Mouse (Mus musculus) brain, adult 2 months (tissue): Measurements from ENCODE around the gene Apod.

Source experiments
- DNase-seq: peaks from one replicate; pipeline ENCODE4 v3.0.0; 2011; ENCODE audit warnings: low read depth, low spot score

The Apod gene

GRCm38 (mm10) chr16:31286801-31287488 is 27.7 kb downstream of the Apod start:
- peak; percentile 21 for DNase-seq

DNA sequence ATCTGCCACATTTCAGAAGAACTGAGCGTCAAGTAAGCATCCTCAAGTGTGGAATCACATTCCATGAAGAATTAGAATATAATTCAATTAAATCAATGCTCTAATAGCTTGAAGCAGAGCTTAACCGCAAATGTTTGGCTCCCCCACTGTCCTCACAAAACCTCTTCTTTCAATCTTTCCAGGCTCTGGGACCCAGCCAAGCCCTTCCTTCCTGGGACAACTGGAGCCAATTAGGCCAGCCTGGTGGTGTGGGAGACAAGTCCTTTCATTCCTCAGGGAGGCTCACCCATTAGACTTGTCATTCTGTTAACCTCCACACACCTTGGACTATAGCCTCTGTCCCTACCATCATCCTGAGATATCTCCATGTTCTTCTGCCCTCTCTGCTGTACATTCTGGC is 32.6 kb downstream of the Apod start:
- DNase-seq, result no peak

GRCm38 (mm10) chr16:31280176-31280575 is 34.4 kb downstream of the Apod start:
- DNase-seq, result no peak

GRCm38 (mm10) chr16:31278581-31278980 is 36.0 kb downstream of the Apod start:
- DNase-seq, result no peak

DNA sequence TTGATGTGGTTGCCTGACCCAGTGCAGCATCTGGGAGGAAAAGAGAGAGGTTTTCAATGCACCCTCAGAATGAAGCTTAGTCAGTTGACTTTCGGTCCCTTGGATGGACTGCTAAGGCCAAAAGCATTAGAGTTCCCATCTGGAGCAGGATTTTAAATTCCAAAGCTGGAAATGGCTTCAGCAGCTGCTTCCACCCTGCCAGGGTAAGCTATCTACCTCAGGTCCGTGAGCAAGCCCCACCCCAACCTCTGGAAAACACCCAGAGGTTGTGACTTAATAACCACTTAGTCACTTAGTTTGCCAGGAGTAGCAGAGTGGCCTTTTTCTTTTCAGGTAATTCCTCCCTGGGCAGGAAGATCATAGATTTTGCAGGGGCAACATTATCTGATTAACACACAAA is 36.5 kb downstream of the Apod start:
- no peak for DNase-seq

- DNase-seq, result no peak
Measured at GRCm38 (mm10) chr16:31276962-31277361, 37.6 kb downstream of the Apod start.

DNA sequence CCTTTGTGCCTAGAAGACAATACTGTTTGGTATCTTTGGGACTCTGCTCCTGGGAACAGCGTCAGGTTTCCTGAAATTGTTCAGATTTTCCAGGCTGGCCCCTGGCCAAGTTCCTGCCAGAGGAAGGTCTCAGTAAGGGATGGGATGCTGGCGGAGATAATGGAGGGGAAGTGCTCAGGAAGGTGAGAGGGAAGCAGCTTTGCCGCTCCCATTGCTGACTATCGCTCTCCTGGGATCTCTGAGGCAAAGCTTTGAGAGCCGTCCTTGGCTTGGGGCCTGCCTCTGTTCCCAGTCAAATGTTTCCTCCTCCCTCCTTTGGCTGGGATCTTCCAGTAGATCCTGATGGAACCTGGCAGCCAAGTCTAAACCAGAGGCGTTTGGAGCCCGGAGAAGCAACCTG is 38.1 kb downstream of the Apod start:
- DNase-seq, result peak; percentile 85

DNA sequence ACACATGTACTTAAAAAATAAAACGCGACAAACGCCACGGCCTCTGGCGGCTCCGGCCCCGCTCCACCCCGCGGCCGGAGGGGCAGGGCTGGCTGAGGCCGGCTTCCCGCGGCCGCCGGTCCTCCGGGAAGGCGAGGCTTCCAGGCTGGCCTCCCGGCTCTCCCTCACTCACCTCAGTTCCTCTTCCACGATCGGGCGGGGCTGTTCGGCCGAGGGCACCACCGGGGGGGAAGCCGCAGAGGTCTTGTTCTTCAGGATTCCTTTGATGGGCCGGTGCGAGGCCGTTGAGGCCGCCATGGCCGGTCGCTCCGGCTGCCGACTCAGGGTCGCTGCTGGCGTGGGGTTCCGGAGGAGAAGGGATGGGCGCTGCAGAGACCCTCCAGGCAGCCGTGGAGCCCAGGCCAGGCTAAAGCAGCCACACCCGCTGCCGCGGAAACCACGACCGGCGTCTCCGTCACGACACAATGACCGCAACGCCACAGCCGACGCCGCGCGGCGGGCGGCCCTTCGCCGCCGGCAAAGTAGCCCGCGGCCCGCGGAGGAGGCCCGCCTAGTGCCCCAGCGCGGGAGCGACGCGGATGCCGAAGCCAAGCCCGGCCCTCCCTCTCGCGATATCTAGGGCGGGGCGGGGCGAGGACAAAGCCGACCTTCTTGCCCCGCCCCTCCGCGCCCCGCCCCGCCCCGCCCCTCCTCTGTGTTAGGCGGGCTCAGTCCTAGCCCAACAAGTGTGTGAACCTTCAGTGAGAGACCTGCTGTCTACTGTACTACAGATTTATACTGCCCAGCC is 39.7 kb downstream of the Apod start, which contains the start of gene Ppp1r2:
Gene Ppp1r2, minus strand, starts transcription at position 604 of the 787 bp plus-strand sequence.
- DNase-seq, result peak; percentile 94

- DNase-seq, result no peak
Measured at GRCm38 (mm10) chr16:31274084-31274483, 40.5 kb downstream of the Apod start.

DNA sequence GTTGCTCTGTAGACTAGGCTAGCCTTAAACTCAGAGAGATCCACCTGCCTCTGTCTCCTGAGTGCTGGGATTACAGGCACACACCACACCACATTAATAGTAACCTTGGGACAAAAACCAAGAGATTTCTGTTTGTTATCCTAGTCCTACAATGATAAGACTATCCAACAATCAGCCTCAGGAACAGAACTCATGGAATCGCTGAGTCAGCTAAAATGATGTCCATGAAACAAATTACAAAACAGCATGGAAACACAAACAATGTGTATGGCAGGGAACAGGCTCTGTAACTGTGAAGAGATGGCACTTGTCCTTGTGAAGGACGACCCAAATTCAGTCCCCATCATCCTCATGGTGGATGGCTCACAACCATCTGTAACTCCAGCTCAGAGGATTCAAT is 47.9 kb downstream of the Apod start:
- no peak for DNase-seq

- no peak for DNase-seq
Measured at GRCm38 (mm10) chr16:31256151-31256550, 58.5 kb downstream of the Apod start.

- no peak for DNase-seq
Measured at GRCm38 (mm10) chr16:31255685-31256084, 58.9 kb downstream of the Apod start.

- peak; percentile 60 for DNase-seq
Measured at GRCm38 (mm10) chr16:31249401-31249800, 65.2 kb downstream of the Apod start.

DNA sequence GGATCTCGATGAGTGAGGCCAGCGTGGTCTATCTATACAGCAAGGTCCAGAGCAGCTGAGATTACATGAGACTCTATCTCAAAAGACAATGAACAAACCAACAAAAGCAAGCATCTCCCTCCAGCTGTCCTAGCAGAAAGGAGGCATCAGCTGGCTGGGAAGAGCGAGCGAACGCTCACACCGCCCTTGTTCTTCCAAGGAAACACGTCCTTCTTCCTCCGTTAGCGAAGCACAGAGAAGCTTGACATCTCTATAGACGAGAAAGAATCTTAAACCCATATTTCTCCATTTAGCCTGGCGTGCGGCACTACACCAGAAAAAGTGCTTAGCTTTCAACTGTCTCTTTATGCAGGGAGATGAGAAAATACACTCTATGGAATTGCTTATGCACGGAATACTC is 65.9 kb downstream of the Apod start:
- peak; percentile 55 for DNase-seq

DNA sequence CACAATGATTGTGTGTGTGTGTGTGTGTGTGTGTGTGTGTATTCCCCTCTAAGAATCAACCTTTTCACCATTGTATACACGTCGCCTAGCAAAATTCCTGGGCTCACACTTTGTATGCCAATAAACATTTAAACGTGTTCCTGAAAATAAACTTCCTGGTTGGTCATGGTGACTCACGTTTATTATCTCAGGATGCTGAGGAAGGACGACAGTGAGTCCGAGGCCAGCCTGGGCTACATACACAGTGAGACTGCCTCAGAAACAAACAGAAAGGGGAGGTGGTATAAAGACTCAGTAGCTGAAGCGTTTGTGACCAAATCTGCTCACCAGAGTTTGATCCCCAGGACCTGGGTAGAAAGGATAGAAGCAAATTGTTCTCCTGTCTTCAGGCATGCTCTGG is 67.2 kb downstream of the Apod start:
- no peak for DNase-seq
